Mouse (Mus musculus) gastrocnemius, adult 18-20 months (tissue): ENCODE measurements around the gene Mecr. TPM values are rescaled to one million over a fixed set of nuclear protein-coding genes. Genes with fewer than 3 reads are reported as not detected.
"Not testable (repeated sequence)": the region's sequence is repeated elsewhere in the genome, so short reads cannot be mapped to it uniquely, and the experiment has no call there.

Experiments
- DNase-seq: peaks from one replicate; pipeline ENCODE4 v3.0.0; 2021; ENCODE audit warnings: low spot score
- long read RNA-seq, 2 experiments: library from polyadenylated mRNA; stranded (forward); transcript quantifications; one replicate each; pipeline ENCODE4 v2.0.0; 2021
- total RNA-seq, 2 experiments: library from RNA; stranded (reverse); gene quantifications; 2 replicates each; pipeline ENCODE4 v1.2.3; 2021

Gene Mecr
- total RNA-seq = 10 to 100 TPM; 19.7 to 25.5 TPM
- long read RNA-seq, experiment 1, transcript Mecr-201 (10 exons, 1,337 nt) = major isoform, 21 of 23 reads
- long read RNA-seq, experiment 1, partial matches to known transcripts = 0 of 23 reads
- long read RNA-seq, experiment 1, other reads (novel, unspliced or antisense) = 2 of 23 reads
- long read RNA-seq, experiment 2, transcript Mecr-201 (10 exons, 1,337 nt) = major isoform, 15 of 18 reads
- long read RNA-seq, experiment 2, partial matches to known transcripts = 0 of 18 reads
- long read RNA-seq, experiment 2, other reads (novel, unspliced or antisense) = 2 of 18 reads

- peak; percentile 94 for DNase-seq
Measured at GRCm38 (mm10) chr4:131843290-131843743, at the start of gene Mecr. TSS of gene Mecr (plus strand) at chr4:131843470.

DNA sequence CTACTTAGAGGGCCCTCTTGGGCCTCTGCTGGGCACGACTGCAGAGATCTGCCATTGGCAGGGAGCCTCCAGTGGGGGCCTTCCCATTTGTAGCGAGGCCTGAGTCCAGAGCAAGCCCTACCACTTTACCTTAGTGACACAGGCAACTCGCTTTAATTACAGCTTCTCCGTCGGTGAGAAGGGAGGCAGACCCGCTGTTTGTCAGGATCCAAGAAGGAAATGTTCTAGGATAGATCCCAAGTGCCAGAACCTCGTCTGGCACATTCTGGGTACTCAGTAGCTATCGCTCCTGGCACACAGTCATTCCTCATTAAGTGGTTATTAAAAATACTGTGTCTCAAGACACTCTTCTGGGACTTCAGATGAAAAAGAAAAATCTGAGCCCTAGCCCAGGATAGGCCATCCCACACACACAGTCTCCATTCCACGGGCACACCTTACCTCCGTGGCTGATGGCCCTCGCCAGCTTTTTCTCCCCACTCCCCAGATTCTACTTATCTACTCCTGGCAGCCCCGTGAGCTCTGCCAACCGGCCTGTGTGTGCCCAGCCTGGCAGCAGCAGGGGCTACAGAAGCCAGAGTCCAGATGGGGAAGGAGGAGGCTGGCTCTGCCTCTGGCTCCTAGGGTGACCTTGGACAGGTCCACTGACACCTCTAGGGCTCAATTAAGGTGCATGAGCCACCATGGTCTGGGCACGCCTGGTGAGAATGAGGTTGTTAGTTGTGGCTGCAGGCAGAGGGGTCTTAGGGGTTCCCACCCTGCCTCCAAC, 46.8 kb upstream of the Mecr start:
- no peak for DNase-seq

- DNase-seq = no peak
Measured at GRCm38 (mm10) chr4:131797483-131797882, 45.8 kb upstream of the Mecr start.

DNA sequence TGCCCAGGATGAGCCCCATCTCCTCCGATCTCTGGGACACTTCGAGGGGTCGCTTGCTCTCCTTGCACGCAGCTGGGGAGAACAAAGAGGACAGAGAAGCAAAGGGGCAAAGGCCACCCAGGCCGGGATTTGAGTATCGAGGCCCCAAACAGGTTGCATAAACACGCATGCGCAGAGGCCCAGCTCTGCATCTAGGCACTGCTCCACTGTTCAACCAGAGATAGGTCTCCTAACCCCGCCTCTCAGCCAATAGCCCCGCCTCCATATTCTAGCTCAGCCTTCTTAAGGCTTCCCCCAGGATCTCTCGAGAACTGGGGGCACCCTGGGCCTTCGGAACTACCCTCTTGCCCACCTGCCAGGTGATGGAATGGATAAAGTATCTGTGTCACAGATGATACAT, 45.4 kb upstream of the Mecr start:
- DNase-seq = no peak

GRCm38 (mm10) chr4:131798968-131799367, 44.3 kb upstream of the Mecr start:
- no peak for DNase-seq

DNA sequence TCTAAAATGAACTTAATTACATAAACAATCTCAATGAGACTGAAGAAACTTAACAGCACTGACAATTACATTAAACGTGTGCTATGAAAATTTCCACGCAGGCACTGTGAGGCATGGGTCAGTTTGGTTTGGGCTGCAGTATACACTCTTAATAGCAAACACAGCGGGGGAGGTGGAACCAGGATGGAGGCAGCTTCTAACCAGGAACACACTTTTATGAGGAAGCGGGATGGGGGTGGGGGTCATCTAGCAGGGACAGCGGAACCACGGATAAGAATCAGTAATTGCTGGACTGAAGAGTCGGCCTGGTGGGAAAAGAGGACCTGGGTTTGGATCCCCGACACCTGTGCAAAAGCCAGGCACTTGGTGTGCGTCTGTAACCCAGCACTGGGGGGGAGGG, 39.4 kb upstream of the Mecr start:
- DNase-seq = no peak

DNA sequence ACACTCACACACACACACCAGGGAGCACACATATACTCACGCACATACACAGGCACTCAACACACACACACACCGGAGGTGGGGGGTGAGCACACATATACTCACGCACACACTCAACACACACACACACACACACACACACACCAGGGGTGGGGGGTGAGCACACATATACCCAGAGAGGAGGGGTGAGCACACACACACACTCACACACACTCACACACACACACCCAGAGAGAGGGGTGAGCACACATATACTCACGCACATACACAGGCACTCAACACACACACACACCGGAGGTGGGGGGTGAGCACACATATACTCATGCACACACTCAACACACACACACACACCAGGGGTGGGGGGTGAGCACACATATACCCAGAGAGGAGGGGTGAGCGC, 38.5 kb upstream of the Mecr start:
- not testable (repeated sequence) for DNase-seq

- no peak for DNase-seq
Measured at GRCm38 (mm10) chr4:131805255-131805654, 38.0 kb upstream of the Mecr start.

DNA sequence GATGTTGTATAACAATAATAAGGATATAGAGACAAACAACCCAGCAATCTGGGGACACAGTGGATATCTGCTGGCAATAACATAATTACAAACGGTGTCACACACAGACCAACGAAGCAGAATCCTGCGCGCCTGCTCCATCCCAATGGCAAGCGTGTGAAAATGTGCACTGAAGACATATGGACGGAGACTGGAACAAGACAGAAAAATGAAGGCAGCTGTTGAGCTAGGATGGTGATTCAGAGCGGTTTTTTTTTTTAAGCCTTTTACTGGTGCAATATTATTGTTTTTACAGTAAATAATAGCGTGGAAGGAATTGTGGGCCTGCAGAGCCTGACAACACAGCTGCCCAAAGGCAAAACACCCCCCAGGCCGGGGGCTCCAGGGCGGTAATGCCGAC, 30.8 kb upstream of the Mecr start:
- no peak for DNase-seq

- DNase-seq = no peak
Measured at GRCm38 (mm10) chr4:131813798-131814197, 29.5 kb upstream of the Mecr start.

GRCm38 (mm10) chr4:131814869-131815268, 28.4 kb upstream of the Mecr start:
- no peak for DNase-seq

GRCm38 (mm10) chr4:131815774-131816173, 27.5 kb upstream of the Mecr start:
- no peak for DNase-seq

DNA sequence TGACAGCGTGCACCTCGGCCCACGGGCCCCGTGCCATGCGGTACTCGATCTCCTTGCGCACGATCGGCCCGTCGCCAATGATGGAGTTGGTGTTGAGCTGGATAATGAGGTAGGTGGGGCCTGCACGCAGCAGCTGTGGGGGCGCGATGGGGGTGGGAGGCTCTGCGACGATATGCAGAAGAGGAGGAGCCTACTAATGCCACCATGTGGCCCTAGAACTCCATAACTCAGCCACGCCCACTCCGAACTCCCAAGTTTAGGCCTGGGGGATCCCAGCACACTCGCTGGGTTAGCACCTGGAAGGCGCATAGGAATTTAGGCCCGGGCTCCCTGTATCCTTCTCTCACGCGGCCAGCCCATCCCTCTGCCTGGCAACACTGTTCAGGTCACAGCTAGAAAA, 24.3 kb upstream of the Mecr start:
- no peak for DNase-seq

DNA sequence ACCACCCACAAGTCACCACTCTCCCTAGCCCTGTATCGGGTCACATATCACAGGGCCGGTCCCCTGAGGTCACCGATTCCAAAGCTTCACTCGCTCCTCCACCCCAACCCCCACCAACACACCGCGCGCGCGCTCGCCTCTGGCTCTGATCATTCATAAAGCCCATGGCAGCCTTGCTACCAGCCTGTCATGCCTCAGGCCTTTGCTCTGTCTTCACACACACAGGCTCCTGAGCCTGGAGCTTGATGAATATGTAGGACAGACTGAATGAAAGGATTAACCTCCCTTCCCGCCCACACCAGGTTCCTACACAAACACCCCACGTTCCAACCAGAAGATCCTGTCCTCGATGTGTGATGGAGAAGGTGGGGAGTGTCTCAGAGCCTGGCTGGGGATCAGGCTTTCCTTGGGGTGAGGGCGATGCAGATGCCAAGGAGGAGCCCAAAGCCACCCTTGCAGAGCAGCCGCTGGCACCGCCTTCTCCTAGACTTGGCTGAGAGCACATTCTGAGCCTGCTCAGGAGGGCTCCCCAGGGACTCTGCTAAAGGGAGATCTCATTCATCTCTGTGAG, 22.0 kb upstream of the Mecr start:
- no peak for DNase-seq

GRCm38 (mm10) chr4:131822583-131822982, 20.7 kb upstream of the Mecr start:
- DNase-seq = no peak

DNA sequence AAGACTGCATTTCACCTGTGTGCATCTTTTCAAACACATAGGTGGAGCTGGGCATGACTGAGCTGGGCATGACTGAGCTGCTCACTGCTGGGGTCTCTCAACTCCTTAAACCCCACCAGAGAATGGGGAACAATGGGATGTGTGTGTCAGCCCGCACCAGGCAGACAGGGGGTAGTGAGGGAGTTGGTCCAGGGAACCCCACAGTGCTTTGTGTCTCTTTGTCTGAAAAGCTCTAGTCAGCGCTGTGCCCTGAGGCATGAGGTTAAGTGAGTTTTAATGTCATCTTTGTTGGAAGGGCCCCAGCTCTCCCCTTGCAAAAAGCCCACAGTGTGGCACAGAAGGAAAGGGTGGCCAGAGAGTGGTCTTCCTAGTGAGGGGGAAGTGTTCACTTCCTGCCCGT, 18.3 kb upstream of the Mecr start:
- DNase-seq = no peak

DNA sequence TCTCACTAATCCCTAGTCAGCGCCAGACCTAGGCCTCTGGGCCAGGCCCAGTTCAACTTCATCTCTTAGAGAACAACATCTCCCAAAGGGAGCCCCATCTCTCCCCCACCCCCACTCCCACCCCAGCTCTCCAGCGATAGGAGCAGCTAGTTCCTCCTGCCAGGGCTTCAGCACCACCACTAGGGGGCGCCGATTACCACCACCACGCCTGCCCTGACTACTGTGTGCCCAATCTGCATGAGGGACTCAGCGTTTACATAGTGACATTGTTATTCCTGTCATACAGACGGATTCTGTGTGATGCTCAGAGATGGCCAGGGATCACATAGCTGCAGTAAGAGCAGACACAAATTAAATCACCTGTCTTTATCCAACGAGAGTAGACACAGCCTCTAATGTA, 17.4 kb upstream of the Mecr start:
- DNase-seq = no peak

GRCm38 (mm10) chr4:131826905-131827304, 16.4 kb upstream of the Mecr start:
- no peak for DNase-seq

GRCm38 (mm10) chr4:131829123-131829522, 14.1 kb upstream of the Mecr start:
- no peak for DNase-seq

DNA sequence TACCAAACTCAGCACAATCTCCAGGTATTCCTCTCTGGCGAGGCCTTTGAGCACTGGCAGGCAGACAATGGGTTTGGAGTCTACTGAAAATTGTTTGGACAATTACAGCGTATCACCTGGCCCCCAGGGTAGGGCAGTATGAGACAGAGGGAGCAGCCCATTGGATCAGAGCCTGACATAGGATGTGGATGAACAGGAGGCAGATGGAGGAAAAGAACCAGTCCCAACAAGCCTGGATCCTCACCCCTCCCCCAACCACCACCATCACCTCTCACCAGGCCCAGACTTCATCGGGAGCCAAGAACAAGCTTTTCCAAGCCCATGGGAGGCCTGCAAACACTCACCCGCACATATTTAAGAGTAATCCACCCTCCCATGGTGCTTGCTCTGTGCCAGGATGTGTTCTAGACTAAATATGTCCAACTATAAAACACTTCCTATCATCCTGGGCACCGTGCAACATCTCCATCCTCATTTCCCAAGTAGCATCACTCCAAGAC, 11.7 kb upstream of the Mecr start:
- DNase-seq = no peak

DNA sequence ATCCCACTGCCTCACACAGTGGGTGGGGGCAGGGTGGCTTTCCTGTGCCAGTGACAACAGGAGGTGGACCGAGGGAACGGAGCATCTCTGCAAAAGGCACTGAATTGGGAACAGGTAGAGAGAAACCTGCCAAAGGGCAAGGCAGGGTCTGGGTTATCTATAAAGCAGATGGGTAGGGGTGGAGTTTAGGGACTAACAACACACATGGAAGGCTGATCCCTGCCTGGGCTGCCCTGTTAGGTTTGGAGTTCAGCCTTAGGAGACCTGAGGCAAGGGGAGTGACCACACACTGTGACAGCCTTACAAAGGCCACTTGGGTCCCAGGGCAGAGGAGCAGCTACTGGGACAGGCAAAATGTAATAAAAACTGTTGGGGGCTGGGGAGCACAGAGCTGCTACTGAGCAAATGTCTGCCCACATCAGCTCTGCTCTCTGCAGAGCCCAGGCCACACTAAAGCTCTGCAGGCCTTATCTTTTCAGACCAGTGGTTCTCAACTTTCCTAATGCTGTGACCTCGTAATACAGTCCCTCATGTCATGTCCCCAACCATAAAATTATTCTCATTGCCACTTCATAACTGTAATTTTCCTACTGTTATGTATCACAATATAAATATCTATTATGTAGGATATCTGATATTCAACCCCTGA, 10.4 kb upstream of the Mecr start:
- no peak for DNase-seq
